Comparison of ENCODE assay signal across 13 mouse cellular contexts in the genomic region with DNA sequence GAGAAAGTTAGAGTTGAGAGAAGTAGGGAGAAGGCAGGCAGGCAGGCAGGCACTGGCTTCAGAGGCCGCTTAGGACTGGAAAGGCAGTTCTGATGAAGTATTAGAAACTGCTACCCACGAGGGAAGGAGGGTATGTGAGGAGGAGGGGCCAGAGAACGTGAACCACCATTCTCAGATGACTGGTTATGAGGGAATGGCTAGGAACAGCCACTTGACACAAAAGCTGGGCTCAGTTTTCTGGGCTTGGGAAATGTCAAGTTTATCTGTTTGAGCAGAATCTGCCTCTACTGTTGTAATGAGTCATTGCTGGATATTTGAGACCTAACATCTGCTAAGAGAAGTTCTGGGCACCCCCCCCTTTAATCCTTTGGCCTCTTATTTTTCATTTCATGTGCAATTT.
DNase-seq lines count a peak whose midpoint lies in the region; ATAC-seq lines count a peak whose summit lies in the region.
"Had no signal": no experiment of that assay in that cellular context is flagged by ENCODE, and none has a peak within 500 bp of the region (broad histone marks: within the 10 kb centered on the region; RNA-seq: fewer than 3 reads in every experiment).

No protein-coding gene starts in this region.

- WGBS in kidney, embryonic 14.5 days = 19% methylated on average over 3 of the region's 3 CpGs
- WGBS in heart, embryonic 16.5 days = 32% methylated on average over 3 of the region's 3 CpGs
- 62% methylated on average over 3 of the region's 3 CpGs for WGBS in midbrain, embryonic 16.5 days

- no peaks in the 10 kb centered on the region for H3K27me3 ChIP-seq in kidney, embryonic 14.5 days (ENCODE audit: control insufficient read depth, insufficient read depth, low read length)
- H3K27me3 ChIP-seq in heart, embryonic 16.5 days (ENCODE audit: control insufficient read depth, insufficient read depth, low read length) = no peaks in the 10 kb centered on the region
- no peaks in the 10 kb centered on the region for H3K27me3 ChIP-seq in midbrain, embryonic 16.5 days (ENCODE audit: control insufficient read depth, insufficient read depth, low read depth, low read length)

- no peaks in the 10 kb centered on the region for H3K9me3 ChIP-seq in kidney, embryonic 14.5 days (ENCODE audit: control insufficient read depth, low read length)
- no peaks in the 10 kb centered on the region for H3K9me3 ChIP-seq in heart, embryonic 16.5 days (replicated peaks; ENCODE audit: control insufficient read depth, low read length)
- H3K9me3 ChIP-seq in midbrain, embryonic 16.5 days (replicated peaks; ENCODE audit: control insufficient read depth, low read length, poor library complexity, severe bottlenecking) = no peaks in the 10 kb centered on the region

- no peak overlapping the region for H3K4me3 ChIP-seq in kidney, embryonic 14.5 days (ENCODE audit: low read length)
- no peak overlapping the region for H3K4me3 ChIP-seq in heart, embryonic 16.5 days (ENCODE audit: low read length)
- H3K4me3 ChIP-seq in midbrain, embryonic 16.5 days (ENCODE audit: low read depth, low read length) = no peak overlapping the region

- H3K36me3 ChIP-seq in kidney, embryonic 14.5 days (ENCODE audit: control insufficient read depth, insufficient read depth, low read length) = no peaks in the 10 kb centered on the region
- no peaks in the 10 kb centered on the region for H3K36me3 ChIP-seq in heart, embryonic 16.5 days (ENCODE audit: control insufficient read depth, insufficient read depth)
- H3K36me3 ChIP-seq in midbrain, embryonic 16.5 days (ENCODE audit: control insufficient read depth, insufficient read depth, low read length) = no peaks in the 10 kb centered on the region

- no peak overlapping the region for H3K4me2 ChIP-seq in kidney, embryonic 14.5 days (replicated peaks; ENCODE audit: low read depth, low read length)
- no peak overlapping the region for H3K4me2 ChIP-seq in heart, embryonic 16.5 days (ENCODE audit: low read depth, low read length)
- no peak overlapping the region for H3K4me2 ChIP-seq in midbrain, embryonic 16.5 days (ENCODE audit: low read length)
- H3K4me2 ChIP-seq: hindbrain, embryonic 14.5 days had no signal

- no peak overlapping the region for H3K27ac ChIP-seq in kidney, embryonic 14.5 days (ENCODE audit: low read depth, low read length)
- 0 out of 2 replicates have a peak overlapping the region, but pooled peaks have one; percentile 2 for H3K27ac ChIP-seq in heart, embryonic 16.5 days (ENCODE audit: low read length)
- H3K27ac ChIP-seq in midbrain, embryonic 16.5 days (ENCODE audit: low read length) = no peak overlapping the region
- H3K27ac ChIP-seq: hindbrain, embryonic 14.5 days had no signal

- DNase-seq in kidney, postnatal 36 days = no peak
- DNase-seq in 3T3-L1 (ENCODE audit: low read depth, low spot score) (peak; percentile 40), adipocyte (ENCODE audit: low spot score) (peak; percentile 31)
- no peak for DNase-seq in left cerebral cortex, adult 11 months (ENCODE audit: low spot score)
- DNase-seq: cerebellum, adult 11-12 months; gastrocnemius, postnatal 36 days; midbrain, embryonic 14.5 days; right cerebral cortex, postnatal 25 days had no signal

- no peak overlapping the region for H3K9ac ChIP-seq in kidney, embryonic 14.5 days (ENCODE audit: low read depth, low read length)
- H3K9ac ChIP-seq in heart, embryonic 16.5 days (ENCODE audit: low read length) = no peak overlapping the region
- no peak overlapping the region for H3K9ac ChIP-seq in midbrain, embryonic 16.5 days (ENCODE audit: low read depth, low read length)
- H3K9ac ChIP-seq: hindbrain, embryonic 14.5 days had no signal

- peaks cover 9% of the 10 kb centered on the region for H3K4me1 ChIP-seq in kidney, embryonic 14.5 days (ENCODE audit: control insufficient read depth, insufficient read depth, low read length)
- H3K4me1 ChIP-seq in heart, embryonic 16.5 days (ENCODE audit: control insufficient read depth, insufficient read depth, low read length) = no peaks in the 10 kb centered on the region
- no peaks in the 10 kb centered on the region for H3K4me1 ChIP-seq in midbrain, embryonic 16.5 days (ENCODE audit: control insufficient read depth, insufficient read depth, low read length)

- 0 out of 2 replicates have a peak, but pooled peaks have one; percentile 35 for ATAC-seq in kidney, embryonic 14.5 days (ENCODE audit: low FRiP score, low TSS enrichment)
- ATAC-seq in heart, embryonic 16.5 days (replicated peaks; ENCODE audit: extremely low read depth, insufficient read depth, low FRiP score) = no peak
- no peak for ATAC-seq in midbrain, embryonic 16.5 days
- ATAC-seq: forebrain, embryonic 16.5 days had no signal

Comparison
In these comparisons a context has a peak if more than half of its experiments do, and no peak if none do; other contexts are left out.
1. DNase-seq: peak in 3T3-L1 (single experiment) and adipocyte (single experiment); none in kidney, postnatal 36 days (0 of 2) and left cerebral cortex, adult 11 months (single experiment).